ENCODE assay signal across 29 mouse cellular contexts in genomic region chr3:152583033-152583432, GRCm38 (mm10).
"Had no signal": no experiment of that assay in that cellular context is flagged by ENCODE, and none has a peak within 500 bp of the region (broad histone marks: within the 10 kb centered on the region; RNA-seq: fewer than 3 reads in every experiment).

No protein-coding gene starts in this region.

- H3K27me3 ChIP-seq: limb, embryonic 12.5 days; limb, embryonic 13.5 days; limb, embryonic 15.5 days; liver, embryonic 13.5 days; liver, embryonic 15.5 days; lung, embryonic 15.5 days; midbrain, embryonic 12.5 days; midbrain, embryonic 15.5 days; neural tube, embryonic 12.5 days had no signal

- H3K4me2 ChIP-seq: limb, embryonic 12.5 days; limb, embryonic 13.5 days; limb, embryonic 15.5 days; liver, embryonic 11.5 days; liver, embryonic 12.5 days; liver, embryonic 13.5 days; liver, embryonic 15.5 days; lung, embryonic 14.5 days; lung, embryonic 15.5 days; midbrain, embryonic 11.5 days; midbrain, embryonic 12.5 days; midbrain, embryonic 13.5 days; midbrain, embryonic 15.5 days; neural tube, embryonic 12.5 days had no signal

- H3K9ac ChIP-seq: limb, embryonic 12.5 days; limb, embryonic 13.5 days; limb, embryonic 15.5 days; liver, embryonic 12.5 days; liver, embryonic 13.5 days; liver, embryonic 14.5 days; liver, embryonic 15.5 days; liver, postnatal 0 days; lung, embryonic 14.5 days; lung, embryonic 15.5 days; midbrain, embryonic 12.5 days; midbrain, embryonic 13.5 days; midbrain, embryonic 15.5 days; neural tube, embryonic 12.5 days had no signal

- H3K9me3 ChIP-seq: limb, embryonic 10.5 days; limb, embryonic 12.5 days; limb, embryonic 13.5 days; limb, embryonic 15.5 days; liver, embryonic 12.5 days; liver, embryonic 13.5 days; liver, embryonic 15.5 days; lung, embryonic 15.5 days; megakaryocyte, embryonic 14.5 days; midbrain, embryonic 10.5 days; midbrain, embryonic 12.5 days; midbrain, embryonic 13.5 days; midbrain, embryonic 15.5 days; neural tube, embryonic 12.5 days had no signal

- DNase-seq: liver; liver, embryonic 13.5 days; liver, postnatal 0 days; lung, adult 18-20 months; lung, adult 2 months; lung, embryonic 14.5 days; lung, postnatal 10 days; lung, postnatal 14 days; lung, postnatal 36 days; lung, postnatal 4 days; midbrain, embryonic 14.5 days had no signal

- H3K4me3 ChIP-seq: limb, embryonic 10.5 days; limb, embryonic 12.5 days; limb, embryonic 13.5 days; limb, embryonic 15.5 days; liver, embryonic 12.5 days; liver, embryonic 13.5 days; liver, embryonic 15.5 days; lung, embryonic 15.5 days; midbrain, embryonic 10.5 days; midbrain, embryonic 12.5 days; midbrain, embryonic 13.5 days; midbrain, embryonic 15.5 days; myocyte; neural tube, embryonic 12.5 days had no signal

- H3K27ac ChIP-seq: limb, embryonic 10.5 days; limb, embryonic 12.5 days; limb, embryonic 13.5 days; limb, embryonic 15.5 days; liver, embryonic 12.5 days; liver, embryonic 13.5 days; liver, embryonic 14.5 days; liver, embryonic 15.5 days; lung, embryonic 15.5 days; macrophage; midbrain, embryonic 10.5 days; midbrain, embryonic 12.5 days; midbrain, embryonic 13.5 days; midbrain, embryonic 15.5 days; neural tube, embryonic 12.5 days had no signal

- H3K36me3 ChIP-seq: limb, embryonic 10.5 days; limb, embryonic 12.5 days; limb, embryonic 13.5 days; limb, embryonic 15.5 days; liver, embryonic 12.5 days; liver, embryonic 13.5 days; liver, embryonic 15.5 days; lung, embryonic 15.5 days; midbrain, embryonic 10.5 days; midbrain, embryonic 12.5 days; midbrain, embryonic 13.5 days; midbrain, embryonic 15.5 days; neural tube, embryonic 12.5 days had no signal

- H3K4me1 ChIP-seq: limb, embryonic 10.5 days; limb, embryonic 12.5 days; limb, embryonic 13.5 days; liver, embryonic 12.5 days; liver, embryonic 13.5 days; liver, embryonic 15.5 days; lung, embryonic 15.5 days; neural tube, embryonic 12.5 days had no signal
